Mouse (Mus musculus): Measurements from ENCODE around the gene Poc1b. TPM values are rescaled to one million over a fixed set of nuclear protein-coding genes. Genes with fewer than 3 reads are reported as not detected.
"Not testable (repeated sequence)": the region's sequence is repeated elsewhere in the genome, so short reads cannot be mapped to it uniquely, and the experiment has no call there.

Poc1b gene
- total and polyA plus RNA-seq, 3 experiments: 5.6 to 54.0 (median 17.4) TPM

GRCm38 (mm10) chr10:99207121-99207520 is 100.3 kb downstream of the Poc1b start:
- DNase-seq (ENCODE audit: low spot score) (no peak), ATAC-seq (ENCODE audit: extremely low read depth, insufficient number of reproducible peaks, low FRiP score, poor library complexity, severe bottlenecking) (no peak)
- H3K27me3 ChIP-seq (ENCODE audit: insufficient read depth, low read length): no peaks in the 10 kb centered on the region
- H3K36me3 ChIP-seq (replicated peaks): no peaks in the 10 kb centered on the region
- no peaks in the 10 kb centered on the region for H3K9me3 ChIP-seq (replicated peaks)
- H3K4me1 ChIP-seq (ENCODE audit: insufficient read depth, low read depth, low read length): no peaks in the 10 kb centered on the region
- H3K4me3 ChIP-seq (ENCODE audit: low read depth, low read length): no peak overlapping the region
- TF ChIP-seq GATA2 (IDR thresholded peaks at IDR 0.05; ENCODE audit: borderline replicate concordance, low read depth, low read length): no peak
- TF ChIP-seq CTCF (IDR thresholded peaks at IDR 0.05; ENCODE audit: low read depth, low read length): no peak
- no peak for TF ChIP-seq GATA1 (IDR thresholded peaks at IDR 0.05; ENCODE audit: borderline replicate concordance, low read length)
- no peak for TF ChIP-seq TAL1 (conservative IDR thresholded peaks at IDR 0.05; ENCODE audit: low read depth, low read length)
- no peak for TF ChIP-seq POLR2AphosphoS5 (IDR thresholded peaks at IDR 0.05; ENCODE audit: insufficient replicate concordance, low read depth, low read length)

DNA sequence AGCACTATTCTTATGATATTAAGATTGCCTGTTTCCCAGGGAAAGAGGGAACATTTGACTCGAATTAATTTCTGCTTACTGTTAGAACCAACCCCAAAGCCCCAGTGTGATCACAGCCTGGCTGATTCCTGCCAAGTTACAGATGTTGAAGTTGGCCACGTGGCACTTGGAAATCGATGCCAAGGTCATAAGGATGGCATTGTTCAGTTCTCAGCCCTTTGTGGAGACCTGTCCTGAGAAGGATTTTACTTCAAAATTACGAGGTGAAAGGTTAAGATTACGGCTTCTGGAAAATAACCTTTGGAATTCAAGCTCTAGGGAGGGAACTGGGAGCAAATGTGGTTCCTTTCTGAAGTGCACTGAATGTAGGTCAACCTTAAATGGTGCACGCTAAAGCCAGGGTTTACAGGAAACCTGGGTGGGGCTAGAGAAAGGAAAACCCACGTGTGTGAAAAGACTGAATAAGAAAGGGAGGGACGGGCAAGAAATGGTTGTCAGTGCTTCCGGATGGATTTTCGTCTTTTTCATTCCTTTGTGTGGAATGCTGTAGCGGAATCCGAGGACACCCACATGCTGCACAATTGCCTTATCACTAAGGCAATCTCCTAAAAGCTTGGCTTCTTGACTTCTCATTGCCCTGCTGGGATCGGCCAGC is 102.4 kb downstream of the Poc1b start:
- no peak for DNase-seq (ENCODE audit: low spot score)
- TF ChIP-seq GATA2 (IDR thresholded peaks at IDR 0.05; ENCODE audit: borderline replicate concordance, low read depth, low read length) (no peak), CTCF (IDR thresholded peaks at IDR 0.05; ENCODE audit: low read depth, low read length) (no peak)
- Histone ChIP-seq H3K9me3 (replicated peaks) (no peaks in the 10 kb centered on the region), H3K36me3 (replicated peaks) (no peaks in the 10 kb centered on the region), H3K4me3 (ENCODE audit: low read depth, low read length) (no peak overlapping the region), H3K4me1 (ENCODE audit: insufficient read depth, low read depth, low read length) (no peaks in the 10 kb centered on the region), H3K27me3 (ENCODE audit: insufficient read depth, low read length) (no peaks in the 10 kb centered on the region)
- no peak for ATAC-seq (ENCODE audit: extremely low read depth, insufficient number of reproducible peaks, low FRiP score, poor library complexity, severe bottlenecking)

DNA sequence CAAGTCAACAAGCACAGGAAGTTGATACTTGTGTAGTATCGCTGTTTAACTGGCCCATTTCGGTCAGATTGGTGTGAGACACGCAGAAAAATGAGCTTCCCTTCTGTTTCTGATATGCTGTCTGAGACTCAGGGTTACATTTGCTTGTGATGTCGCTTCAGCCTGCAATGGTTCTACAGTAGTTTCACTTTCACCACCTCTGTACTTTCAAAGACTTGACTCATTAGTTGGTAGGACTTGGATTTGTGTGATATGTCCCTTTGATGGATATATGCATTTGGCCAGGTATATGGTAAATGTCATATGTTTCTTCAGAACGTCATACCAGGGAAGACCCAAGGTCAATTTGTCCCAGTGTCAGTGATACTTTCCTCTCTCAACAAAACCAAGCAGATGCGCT is 104.2 kb downstream of the Poc1b start:
- Histone ChIP-seq H3K4me1 (ENCODE audit: insufficient read depth, low read depth, low read length) (no peaks in the 10 kb centered on the region), H3K36me3 (replicated peaks) (no peaks in the 10 kb centered on the region), H3K4me3 (ENCODE audit: low read depth, low read length) (no peak overlapping the region), H3K27me3 (ENCODE audit: insufficient read depth, low read length) (no peaks in the 10 kb centered on the region), H3K9me3 (replicated peaks) (no peaks in the 10 kb centered on the region)
- ATAC-seq (ENCODE audit: extremely low read depth, insufficient number of reproducible peaks, low FRiP score, poor library complexity, severe bottlenecking): no peak
- TF ChIP-seq GATA2 (IDR thresholded peaks at IDR 0.05; ENCODE audit: borderline replicate concordance, low read depth, low read length): no peak
- no peak for TF ChIP-seq TAL1 (conservative IDR thresholded peaks at IDR 0.05; ENCODE audit: low read depth, low read length)
- TF ChIP-seq CTCF (IDR thresholded peaks at IDR 0.05; ENCODE audit: low read depth, low read length): no peak
- TF ChIP-seq GATA1 (IDR thresholded peaks at IDR 0.05; ENCODE audit: borderline replicate concordance, low read length): no peak
- TF ChIP-seq POLR2AphosphoS5 (IDR thresholded peaks at IDR 0.05; ENCODE audit: insufficient replicate concordance, low read depth, low read length): no peak
- no peak for DNase-seq (ENCODE audit: low spot score)

DNA sequence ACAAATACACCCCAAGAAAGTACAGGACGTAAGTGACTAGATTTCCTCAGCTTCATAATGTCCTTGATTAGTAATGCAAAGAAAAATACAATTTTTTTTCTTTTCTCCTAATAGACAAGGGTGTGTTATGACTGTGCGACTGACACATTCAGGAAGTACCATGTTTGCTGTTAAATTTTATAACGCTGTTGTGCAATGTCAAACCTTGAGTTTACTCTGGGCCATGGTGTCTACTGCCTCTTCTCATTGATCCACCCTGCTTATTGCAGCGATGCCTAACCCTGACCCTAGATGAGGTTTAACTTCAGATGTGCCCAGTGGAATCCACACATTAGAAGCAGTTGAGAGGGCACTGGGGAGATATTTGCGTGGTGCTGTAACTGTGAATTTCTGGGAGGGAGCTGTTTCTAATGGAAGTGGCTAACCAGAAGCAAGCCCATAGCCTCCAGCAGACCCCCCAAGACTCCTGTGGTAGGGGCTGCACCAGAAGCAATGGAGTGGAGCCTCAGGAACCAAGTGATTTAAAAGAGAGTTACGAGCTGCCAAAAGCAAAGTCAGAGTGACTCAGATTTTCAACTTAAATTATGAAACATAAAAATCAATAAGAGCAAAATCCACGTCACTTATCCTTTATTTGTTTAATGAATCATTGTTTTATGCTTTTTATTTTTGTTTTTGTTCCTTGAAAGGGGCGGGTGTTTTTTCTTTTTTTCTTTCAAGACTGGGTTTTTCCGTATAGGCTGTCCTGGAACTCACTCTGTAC is 104.8 kb downstream of the Poc1b start:
- no peaks in the 10 kb centered on the region for H3K4me1 ChIP-seq (ENCODE audit: insufficient read depth, low read depth, low read length)
- H3K4me3 ChIP-seq (ENCODE audit: low read depth, low read length): no peak overlapping the region
- H3K27me3 ChIP-seq (ENCODE audit: insufficient read depth, low read length): no peaks in the 10 kb centered on the region
- H3K9me3 ChIP-seq (replicated peaks): no peaks in the 10 kb centered on the region
- DNase-seq (ENCODE audit: low spot score): no peak
- no peaks in the 10 kb centered on the region for H3K36me3 ChIP-seq (replicated peaks)
- ATAC-seq (ENCODE audit: extremely low read depth, insufficient number of reproducible peaks, low FRiP score, poor library complexity, severe bottlenecking): no peak
- TF ChIP-seq TAL1 (conservative IDR thresholded peaks at IDR 0.05; ENCODE audit: low read depth, low read length) (no peak), POLR2AphosphoS5 (IDR thresholded peaks at IDR 0.05; ENCODE audit: insufficient replicate concordance, low read depth, low read length) (no peak), GATA1 (IDR thresholded peaks at IDR 0.05; ENCODE audit: borderline replicate concordance, low read length) (no peak), GATA2 (IDR thresholded peaks at IDR 0.05; ENCODE audit: borderline replicate concordance, low read depth, low read length) (no peak), CTCF (IDR thresholded peaks at IDR 0.05; ENCODE audit: low read depth, low read length) (no peak)

DNA sequence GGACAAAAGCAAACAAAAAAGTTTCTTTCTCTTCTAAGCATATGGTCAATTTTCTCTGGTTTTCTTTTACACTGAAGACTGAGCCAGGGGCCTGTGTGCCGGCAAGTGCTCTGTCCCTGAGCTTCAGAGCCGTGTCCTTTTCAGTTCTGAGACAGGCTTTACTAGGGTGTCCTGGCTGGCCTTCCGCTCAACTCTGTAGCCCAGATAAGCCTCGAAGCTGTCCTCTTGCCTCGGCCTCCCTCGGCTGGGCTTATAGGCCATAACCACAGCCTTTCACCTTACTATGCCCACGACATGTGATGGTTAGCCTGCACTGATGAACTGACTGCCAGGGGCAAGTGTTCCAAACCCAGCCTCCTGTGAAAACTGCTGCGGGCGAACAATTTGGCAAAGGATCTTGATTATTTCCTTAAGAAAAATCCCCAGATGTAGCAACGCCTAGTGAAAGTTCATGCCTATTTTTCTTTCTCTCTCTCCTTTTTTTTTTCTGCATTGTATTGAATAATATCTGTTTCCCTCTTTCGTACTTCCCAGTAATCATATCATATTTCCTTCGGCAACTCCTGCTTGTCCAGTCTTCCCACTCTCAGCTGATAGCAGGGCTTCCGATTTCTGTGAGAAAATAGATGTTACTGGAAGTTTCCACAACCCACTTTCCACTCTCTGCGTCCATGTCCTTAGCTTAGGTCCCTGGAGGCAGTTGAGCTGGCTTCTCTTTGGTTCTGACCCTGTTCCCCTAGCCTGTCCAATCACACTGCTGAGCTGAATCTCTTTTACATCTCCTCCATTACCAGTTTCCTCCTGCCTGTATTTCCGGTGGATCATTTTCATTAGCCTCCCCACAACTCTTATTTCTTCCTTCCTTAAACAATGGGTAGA is 107.8 kb downstream of the Poc1b start:
- TF ChIP-seq POLR2AphosphoS5 (IDR thresholded peaks at IDR 0.05; ENCODE audit: insufficient replicate concordance, low read depth, low read length) (no peak), GATA2 (IDR thresholded peaks at IDR 0.05; ENCODE audit: borderline replicate concordance, low read depth, low read length) (no peak), GATA1 (IDR thresholded peaks at IDR 0.05; ENCODE audit: borderline replicate concordance, low read length) (no peak), TAL1 (conservative IDR thresholded peaks at IDR 0.05; ENCODE audit: low read depth, low read length) (no peak), CTCF (IDR thresholded peaks at IDR 0.05; ENCODE audit: low read depth, low read length) (no peak)
- H3K36me3 ChIP-seq (replicated peaks): no peaks in the 10 kb centered on the region
- ATAC-seq (ENCODE audit: extremely low read depth, insufficient number of reproducible peaks, low FRiP score, poor library complexity, severe bottlenecking) (no peak), DNase-seq (ENCODE audit: low spot score) (no peak)
- H3K9me3 ChIP-seq (replicated peaks): no peaks in the 10 kb centered on the region
- no peak overlapping the region for H3K4me3 ChIP-seq (ENCODE audit: low read depth, low read length)
- H3K4me1 ChIP-seq (ENCODE audit: insufficient read depth, low read depth, low read length): no peaks in the 10 kb centered on the region
- no peaks in the 10 kb centered on the region for H3K27me3 ChIP-seq (ENCODE audit: insufficient read depth, low read length)

- H3K36me3 ChIP-seq (replicated peaks); H3K9me3 ChIP-seq (replicated peaks); H3K27me3 ChIP-seq (ENCODE audit: insufficient read depth, low read length); ATAC-seq (ENCODE audit: extremely low read depth, insufficient number of reproducible peaks, low FRiP score, poor library complexity, severe bottlenecking); DNase-seq (ENCODE audit: low spot score); H3K4me1 ChIP-seq (ENCODE audit: insufficient read depth, low read depth, low read length); H3K4me3 ChIP-seq (ENCODE audit: low read depth, low read length): not testable (repeated sequence)
Observed at GRCm38 (mm10) chr10:99216570-99216969, 109.7 kb downstream of the Poc1b start.

Data from G1E (cell line).